Mouse (Mus musculus) stomach, embryonic 16.5 days (tissue): ENCODE measurements at regions not wholly inside any gene's neighbourhood (a gene's known extent, or its start where the extent isn't known, plus 50 kb on each side); places are given as distances from the start of the nearest gene placed in this dataset.

Experiments used
- ATAC-seq: fragments of 200-750 bp; cut with Nextera tagmentation; 2 replicates; pipeline ENCODE4 v1.8.0; 2017; ENCODE audit warnings: moderate number of reproducible peaks, moderate TSS enrichment; ENCODE audit not compliant: insufficient read depth, low FRiP score
- H3K27ac ChIP-seq: fragments of 300-500 bp; sonication (generic); 2 replicates; pipeline ENCODE4 v1.5.1; 2014; ENCODE audit warnings: low read length
- H3K27me3 ChIP-seq: fragments of 300-500 bp; sonication (generic); 2 replicates; pipeline ENCODE4 v1.6.1; 2014; ENCODE audit warnings: low read length, control low read depth, mixed read lengths; ENCODE audit not compliant: control insufficient read depth, insufficient read depth
- H3K36me3 ChIP-seq: fragments of 300-500 bp; sonication (generic); 2 replicates; pipeline ENCODE4 v1.6.1; 2014; ENCODE audit warnings: low read length; ENCODE audit not compliant: control insufficient read depth, insufficient read depth
- H3K4me1 ChIP-seq: fragments of 300-500 bp; sonication (generic); 2 replicates; pipeline ENCODE4 v1.6.1; 2014; ENCODE audit warnings: low read length, control low read depth, mixed read lengths; ENCODE audit not compliant: control insufficient read depth, insufficient read depth
- H3K4me2 ChIP-seq: fragments of 300-500 bp; sonication (generic); 2 replicates; pipeline ENCODE4 v1.6.1; 2014; ENCODE audit warnings: low read depth, low read length, mixed read lengths
- H3K4me3 ChIP-seq: fragments of 300-500 bp; sonication (generic); replicated peaks from 2 replicates; pipeline ENCODE4 v1.5.1; 2014; ENCODE audit warnings: mild to moderate bottlenecking, low read length
- H3K9ac ChIP-seq: fragments of 300-500 bp; sonication (generic); 2 replicates; pipeline ENCODE4 v1.6.1; 2014; ENCODE audit warnings: low read length
- H3K9me3 ChIP-seq: fragments of 300-500 bp; sonication (generic); replicated peaks from 2 replicates; pipeline ENCODE4 v1.6.1; 2016; ENCODE audit warnings: low read length, control low read depth; ENCODE audit not compliant: control insufficient read depth
- WGBS: fragments of 180-500 bp; shearing (Covaris S2); extraction: QIAGEN DNeasy Blood & Tissue Kit; methylation state at CpG from one replicate; pipeline ENCODE4 v1.1.7; 2014; 5-methylcytosine and 5-hydroxymethylcytosine counted together

DNA sequence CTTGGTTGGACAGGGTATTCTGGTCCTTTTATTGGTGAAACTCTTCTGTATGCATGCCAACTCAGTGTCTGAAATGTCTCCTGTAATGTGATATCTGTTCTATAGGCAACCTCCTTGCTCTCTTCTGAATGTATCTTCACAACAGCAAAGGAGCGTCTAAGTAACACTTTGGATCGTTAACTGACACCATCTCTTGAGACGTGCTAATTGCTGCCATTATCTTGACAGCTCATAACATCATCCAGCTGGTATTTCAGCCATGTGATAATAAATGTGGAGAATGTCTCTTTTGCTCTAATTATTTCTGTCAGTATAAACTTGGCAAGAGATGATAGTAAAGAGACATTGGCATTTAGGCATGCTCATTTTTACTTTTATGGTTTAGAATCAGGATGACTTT lies 68.8 kb upstream of the Col8a1 start:
- WGBS, result 40% methylated on average over 3 of the region's 3 CpGs
- Histone ChIP-seq H3K36me3 (no peaks in the 10 kb centered on the region), H3K4me3 (no peak overlapping the region), H3K9me3 (no peaks in the 10 kb centered on the region), H3K4me2 (no peak overlapping the region), H3K27ac (no peak overlapping the region), H3K27me3 (no peaks in the 10 kb centered on the region), H3K9ac (no peak overlapping the region), H3K4me1 (no peaks in the 10 kb centered on the region)
- ATAC-seq, result no peak

DNA sequence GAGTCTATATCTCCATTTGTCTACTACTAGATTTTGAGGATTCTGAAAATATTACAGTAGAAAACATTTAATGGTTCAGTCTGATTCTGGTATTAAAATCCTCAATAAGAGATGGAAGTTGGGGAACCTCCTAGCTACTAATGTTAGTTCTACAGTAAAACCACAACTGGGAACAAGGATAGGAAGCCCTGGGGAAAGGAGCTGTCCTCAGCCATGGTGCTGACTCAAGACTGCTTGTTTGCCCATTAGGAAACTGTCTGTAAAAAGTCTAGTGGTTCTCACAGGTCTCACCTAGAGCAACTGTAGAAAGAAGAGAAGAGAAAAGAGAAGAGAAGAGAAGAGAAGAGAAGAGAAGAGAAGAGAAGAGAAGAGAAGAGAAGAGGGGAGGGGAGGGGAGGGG lies 90.9 kb upstream of the Col8a1 start:
- Histone ChIP-seq H3K36me3 (no peaks in the 10 kb centered on the region), H3K4me2 (no peak overlapping the region), H3K27me3 (no peaks in the 10 kb centered on the region), H3K4me3 (no peak overlapping the region), H3K27ac (no peak overlapping the region), H3K4me1 (no peaks in the 10 kb centered on the region), H3K9me3 (no peaks in the 10 kb centered on the region), H3K9ac (no peak overlapping the region)
- no peak for ATAC-seq

DNA sequence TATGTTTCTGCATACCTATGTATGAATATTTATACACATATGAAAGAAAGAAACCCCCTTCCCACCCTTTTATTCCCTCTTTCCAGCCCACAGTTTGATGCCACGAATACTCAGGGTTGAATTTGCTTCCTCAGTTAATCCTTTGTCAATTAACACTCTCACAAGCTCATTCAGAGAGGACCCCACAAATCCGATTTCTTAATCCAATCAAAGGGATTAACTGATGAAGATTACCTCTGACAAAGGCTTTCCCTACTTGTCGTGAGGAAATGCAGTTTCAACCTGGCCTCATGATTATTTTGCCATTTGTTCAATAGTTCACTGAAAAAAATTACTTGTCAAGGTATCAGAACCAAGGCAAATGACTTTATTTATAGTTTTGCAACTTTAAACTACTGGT lies 91.8 kb upstream of the Col8a1 start:
- no peak overlapping the region for H3K27ac ChIP-seq
- no peak overlapping the region for H3K4me3 ChIP-seq
- H3K9me3 ChIP-seq, result no peaks in the 10 kb centered on the region
- no peaks in the 10 kb centered on the region for H3K4me1 ChIP-seq
- no peak overlapping the region for H3K9ac ChIP-seq
- no peaks in the 10 kb centered on the region for H3K27me3 ChIP-seq
- H3K36me3 ChIP-seq, result no peaks in the 10 kb centered on the region
- no peak overlapping the region for H3K4me2 ChIP-seq
- no peak for ATAC-seq
- 36% methylated on average over 3 of the region's 3 CpGs for WGBS

DNA sequence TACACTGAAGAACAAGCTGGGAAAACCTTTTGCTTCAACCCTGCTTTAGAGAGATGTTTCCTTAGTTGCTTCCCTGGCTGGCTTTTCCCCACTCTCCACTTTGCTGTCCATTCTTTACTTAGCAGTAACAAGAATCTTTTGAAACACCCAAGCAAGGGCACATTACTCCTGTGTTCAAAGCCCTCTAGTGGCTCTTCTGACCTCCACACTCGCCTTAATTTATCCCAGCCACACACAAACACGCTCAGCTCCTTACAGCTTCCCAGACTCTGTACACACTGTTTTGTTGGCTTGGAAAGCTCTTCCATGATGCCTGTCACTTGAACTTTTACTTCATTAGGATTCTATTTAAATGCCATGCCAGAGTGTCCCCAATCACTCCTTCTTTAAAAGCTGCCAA lies 97.3 kb upstream of the Col8a1 start:
- H3K4me3 ChIP-seq, result no peak overlapping the region
- H3K9ac ChIP-seq, result no peak overlapping the region
- WGBS, result 44% methylated on average over 2 of the region's 2 CpGs
- H3K4me1 ChIP-seq, result no peaks in the 10 kb centered on the region
- no peak overlapping the region for H3K4me2 ChIP-seq
- H3K36me3 ChIP-seq, result no peaks in the 10 kb centered on the region
- no peak for ATAC-seq
- H3K27ac ChIP-seq, result no peak overlapping the region
- H3K9me3 ChIP-seq, result no peaks in the 10 kb centered on the region
- H3K27me3 ChIP-seq, result no peaks in the 10 kb centered on the region

DNA sequence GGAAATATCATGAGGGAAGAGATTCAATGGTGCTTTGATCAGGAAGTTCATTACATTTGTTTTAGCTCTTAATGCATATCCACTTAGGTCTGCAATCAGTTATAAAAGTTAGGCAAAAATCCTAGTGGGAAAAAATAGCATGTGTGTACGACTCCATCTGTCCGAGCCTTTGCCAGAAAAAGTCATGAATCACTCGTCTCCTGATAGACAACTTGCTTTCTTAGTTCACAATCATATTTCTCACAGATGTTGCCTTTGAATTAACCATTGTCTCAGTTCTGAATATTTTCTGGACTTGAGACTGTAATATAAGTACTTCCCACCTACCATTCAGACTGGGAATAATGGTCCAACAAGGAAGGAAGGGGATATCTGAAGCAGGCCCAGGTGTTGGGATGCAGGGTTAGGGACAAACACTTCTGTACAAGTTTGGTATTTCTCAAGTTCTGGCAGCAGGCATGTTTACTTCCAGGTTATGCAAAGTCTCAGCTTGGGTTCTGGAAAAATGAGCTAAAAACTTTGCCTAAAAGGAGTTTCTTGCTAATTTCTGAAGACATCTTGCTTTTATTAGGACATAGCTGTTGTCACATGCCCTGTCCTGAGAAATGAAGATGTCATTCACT lies 98.4 kb upstream of the Col8a1 start:
- no peak for ATAC-seq
- no peak overlapping the region for H3K27ac ChIP-seq
- H3K36me3 ChIP-seq, result no peaks in the 10 kb centered on the region
- no peaks in the 10 kb centered on the region for H3K9me3 ChIP-seq
- no peaks in the 10 kb centered on the region for H3K4me1 ChIP-seq
- no peak overlapping the region for H3K4me2 ChIP-seq
- H3K9ac ChIP-seq, result no peak overlapping the region
- H3K4me3 ChIP-seq, result no peak overlapping the region
- 66% methylated on average over 3 of the region's 3 CpGs for WGBS
- H3K27me3 ChIP-seq, result no peaks in the 10 kb centered on the region

DNA sequence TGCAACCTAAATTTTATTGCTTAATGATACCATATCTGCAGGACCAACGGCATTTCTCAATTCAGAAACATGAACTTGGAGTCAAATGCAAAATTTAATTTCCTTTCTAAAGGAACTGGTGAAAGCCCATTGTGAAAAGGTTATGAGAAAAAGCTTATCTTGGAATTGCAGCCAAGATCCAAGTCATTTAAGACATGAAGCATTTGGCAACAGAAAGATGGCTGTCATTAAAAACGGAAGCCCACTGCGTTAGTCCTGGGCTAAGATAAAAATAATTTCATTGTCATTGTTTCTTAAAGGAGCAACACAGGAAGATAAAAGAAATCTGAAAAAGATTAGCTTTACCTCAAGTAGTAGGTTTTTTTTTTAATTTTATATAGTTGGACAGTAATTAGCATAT lies 99.2 kb upstream of the Col8a1 start:
- WGBS, result 63% methylated on average over 3 of the region's 3 CpGs
- no peaks in the 10 kb centered on the region for H3K27me3 ChIP-seq
- no peak overlapping the region for H3K4me2 ChIP-seq
- H3K27ac ChIP-seq, result no peak overlapping the region
- H3K36me3 ChIP-seq, result no peaks in the 10 kb centered on the region
- no peak for ATAC-seq
- no peak overlapping the region for H3K4me3 ChIP-seq
- no peaks in the 10 kb centered on the region for H3K4me1 ChIP-seq
- no peaks in the 10 kb centered on the region for H3K9me3 ChIP-seq
- H3K9ac ChIP-seq, result no peak overlapping the region

DNA sequence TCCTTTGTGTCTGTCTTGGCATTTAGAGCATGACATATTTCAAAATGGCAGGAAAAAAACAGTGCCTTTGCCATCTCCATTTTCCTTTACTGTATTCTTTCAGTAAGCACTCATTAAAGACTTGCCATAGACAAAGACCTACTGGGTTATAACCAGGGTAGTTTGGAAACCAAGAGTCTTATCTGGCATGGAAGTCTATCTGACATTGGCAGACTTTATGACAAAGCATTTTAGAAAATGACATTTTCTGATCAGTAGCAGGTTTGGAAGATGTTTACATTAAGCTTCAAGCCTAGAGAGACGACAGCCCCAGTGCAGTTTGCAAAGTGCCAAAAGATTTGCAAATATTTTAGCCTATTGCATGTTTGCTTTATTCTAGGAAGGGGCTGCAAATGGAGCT lies 102.5 kb upstream of the Col8a1 start:
- WGBS, result 22% methylated on average over 1 of the region's 1 CpGs
- Histone ChIP-seq H3K4me2 (no peak overlapping the region), H3K9me3 (no peaks in the 10 kb centered on the region), H3K4me1 (no peaks in the 10 kb centered on the region), H3K9ac (no peak overlapping the region), H3K27me3 (no peaks in the 10 kb centered on the region), H3K27ac (no peak overlapping the region), H3K36me3 (no peaks in the 10 kb centered on the region), H3K4me3 (no peak overlapping the region)
- no peak for ATAC-seq

DNA sequence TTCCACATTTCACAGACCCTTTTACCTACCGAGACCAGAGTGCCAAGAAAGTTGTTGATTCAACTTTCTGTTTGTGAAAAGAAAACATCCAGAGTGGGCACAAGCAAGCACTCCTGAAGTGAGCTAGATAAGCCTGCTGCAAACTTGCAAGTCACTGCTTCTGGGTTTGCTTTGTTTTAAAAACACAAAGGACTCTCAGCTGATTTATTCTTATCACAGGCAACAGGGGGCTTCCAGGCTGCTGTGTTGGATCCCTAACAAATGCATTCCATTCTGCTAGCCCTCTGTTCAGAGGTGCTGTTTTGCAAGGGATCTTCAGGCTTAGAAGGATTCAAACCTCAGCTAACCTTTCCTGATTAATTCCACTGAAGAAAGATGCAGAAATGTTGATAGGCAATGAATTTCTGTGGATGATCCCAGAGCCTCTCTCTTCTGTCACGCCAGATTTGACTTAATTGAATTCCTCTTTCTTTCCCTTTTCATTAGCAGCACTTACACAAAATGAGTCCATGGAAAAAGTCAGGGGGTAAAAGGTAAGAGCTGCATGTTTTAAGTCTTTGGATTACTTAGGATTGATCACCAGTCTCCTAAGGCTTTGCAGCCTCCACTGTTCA lies 103.7 kb upstream of the Col8a1 start:
- Histone ChIP-seq H3K27me3 (no peaks in the 10 kb centered on the region), H3K27ac (no peak overlapping the region), H3K36me3 (no peaks in the 10 kb centered on the region), H3K9me3 (no peaks in the 10 kb centered on the region), H3K4me3 (no peak overlapping the region), H3K4me1 (no peaks in the 10 kb centered on the region), H3K4me2 (no peak overlapping the region), H3K9ac (no peak overlapping the region)
- WGBS, result 13% methylated on average over 2 of the region's 2 CpGs
- ATAC-seq, result no peak

DNA sequence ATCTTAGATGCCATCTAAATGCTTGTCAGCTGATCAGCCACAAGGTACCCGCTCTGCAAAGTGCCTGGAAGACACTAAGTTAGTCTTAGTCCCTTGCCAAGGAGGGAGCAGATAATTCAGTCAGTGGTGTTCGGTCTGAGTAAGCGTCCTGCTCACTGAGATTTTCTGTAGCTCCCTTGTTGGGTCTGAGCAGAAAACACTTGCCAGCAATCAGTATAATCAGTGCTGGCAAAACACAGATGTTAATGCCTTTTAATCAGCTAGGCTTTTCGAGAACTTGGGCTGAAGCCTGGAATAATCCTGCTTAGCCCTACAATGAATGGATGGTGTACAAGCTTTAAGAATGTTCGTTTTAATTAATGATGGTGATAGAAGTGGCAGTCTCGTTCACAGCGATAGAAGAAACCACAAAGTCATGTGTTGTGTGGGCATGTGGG lies 104.2 kb upstream of the Col8a1 start:
- Histone ChIP-seq H3K4me3 (no peak overlapping the region), H3K4me2 (no peak overlapping the region), H3K27me3 (no peaks in the 10 kb centered on the region), H3K36me3 (no peaks in the 10 kb centered on the region), H3K9me3 (no peaks in the 10 kb centered on the region), H3K27ac (no peak overlapping the region), H3K4me1 (no peaks in the 10 kb centered on the region), H3K9ac (no peak overlapping the region)
- 25% methylated on average over 7 of the region's 7 CpGs for WGBS
- ATAC-seq, result no peak
